Mouse (Mus musculus) testis, adult 2 months (tissue): Measurements from ENCODE around the gene Rgs6.

Experiments used
- CTCF ChIP-seq: fragments of 200-500 bp; IDR thresholded peaks from 2 replicates; pipeline ENCODE4 v1.5.1; 2012; ENCODE audit warnings: low read depth, mild to moderate bottlenecking, inconsistent platforms, low read length, moderate library complexity; ENCODE audit not compliant: control insufficient read depth, insufficient read depth, insufficient replicate concordance
- POLR2A ChIP-seq: fragments of 200-500 bp; IDR thresholded peaks from 2 replicates; pipeline ENCODE4 v1.6.1; 2012; ENCODE audit warnings: low read depth, mild to moderate bottlenecking, inconsistent platforms, low read length, moderate library complexity; ENCODE audit not compliant: control insufficient read depth

- TF ChIP-seq CTCF = no peak
- TF ChIP-seq POLR2A = no peak
Observed at GRCm38 (mm10) chr12:83145902-83146301, 557.8 kb downstream of the Rgs6 start.
